Mouse (Mus musculus) megakaryocyte-erythroid progenitor cell, adult 5-6 weeks (primary cell): ENCODE results near the gene Tapbp. TPM values are rescaled to one million over a fixed set of nuclear protein-coding genes. Genes with fewer than 3 reads are reported as not detected.
"Not testable (repeated sequence)": the region's sequence is repeated elsewhere in the genome, so short reads cannot be mapped to it uniquely, and the experiment has no call there.

ENCODE experiments used
- ATAC-seq: replicated peaks from 2 replicates; pipeline ENCODE4 v1.8.0; 2016; ENCODE audit warnings: mild to moderate bottlenecking, inconsistent platforms; ENCODE audit not compliant: severe bottlenecking, poor library complexity, low FRiP score, low TSS enrichment
- total RNA-seq, 2 experiments: library from RNA; stranded (forward) in 1 of 2; stranded (reverse) in 1 of 2; fragments of 200-1000, 215-1000 nt in 1 of 2; fragments of >200 nt in 1 of 2; fragmentation: Nextera tagmentation in 1 of 2; gene quantifications; 2 replicates each; pipeline ENCODE4 v1.2.3; 2014 to 2017

The Tapbp gene
- total RNA-seq, 2 experiments from 2014 or later, result 42.1 to 47.9 TPM

DNA sequence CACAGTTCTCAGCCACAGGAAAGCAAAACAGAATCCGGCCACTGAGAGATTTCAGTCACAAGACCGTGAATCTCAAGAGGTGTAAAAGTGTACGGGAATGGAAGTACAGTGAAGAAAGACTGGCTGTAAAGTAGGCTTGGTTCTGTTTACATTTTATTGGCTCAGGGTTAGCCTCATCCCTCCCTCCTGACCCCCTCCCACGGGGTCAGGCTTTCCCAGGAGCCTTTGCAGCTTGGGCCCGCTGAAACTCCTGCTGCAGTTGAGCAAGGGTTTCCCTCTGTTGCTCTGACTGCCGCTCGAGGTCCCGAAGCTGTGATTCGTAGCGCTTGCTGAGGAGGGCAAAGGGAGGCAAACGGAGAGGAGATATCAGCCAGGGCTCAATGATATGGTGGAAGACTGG, 23.1 kb downstream of the Tapbp start:
- no peak for ATAC-seq

DNA sequence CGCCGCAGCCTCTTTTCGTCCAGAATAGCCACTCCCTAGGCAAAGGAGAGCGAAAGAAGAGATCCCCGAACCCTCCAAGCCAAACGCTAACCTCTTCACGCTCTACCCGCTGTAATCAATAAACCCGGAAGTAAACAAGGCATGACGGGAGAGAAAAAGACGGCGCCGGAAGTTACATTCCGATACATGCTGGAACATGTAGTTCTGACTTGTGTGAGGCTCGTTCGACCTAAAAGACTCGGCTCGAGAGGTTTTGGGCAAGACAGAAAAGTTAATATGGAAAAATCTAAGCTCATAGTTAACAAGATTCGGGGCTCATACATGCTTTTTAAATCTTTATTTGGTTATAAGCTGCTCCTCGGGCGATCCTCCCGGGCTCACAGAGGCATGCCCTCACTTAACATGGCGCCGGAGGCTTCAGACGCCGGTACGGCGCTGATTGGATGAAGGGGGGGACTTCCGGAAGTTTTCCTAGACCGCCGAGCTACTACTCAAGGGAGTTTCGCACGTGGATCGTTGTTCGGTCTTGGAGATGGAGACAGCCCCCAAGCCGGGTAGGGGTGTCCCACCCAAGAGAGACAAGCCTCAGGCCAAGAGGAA, 24.6 kb downstream of the Tapbp start, which contains the start of the genes Pfdn6 and Wdr46:
Gene Pfdn6 (minus strand): TSS at position 138 of the 600 bp plus-strand sequence.
Gene Wdr46 (plus strand): TSS at position 455 of the 600 bp plus-strand sequence.
- peak; percentile 84 for ATAC-seq

DNA sequence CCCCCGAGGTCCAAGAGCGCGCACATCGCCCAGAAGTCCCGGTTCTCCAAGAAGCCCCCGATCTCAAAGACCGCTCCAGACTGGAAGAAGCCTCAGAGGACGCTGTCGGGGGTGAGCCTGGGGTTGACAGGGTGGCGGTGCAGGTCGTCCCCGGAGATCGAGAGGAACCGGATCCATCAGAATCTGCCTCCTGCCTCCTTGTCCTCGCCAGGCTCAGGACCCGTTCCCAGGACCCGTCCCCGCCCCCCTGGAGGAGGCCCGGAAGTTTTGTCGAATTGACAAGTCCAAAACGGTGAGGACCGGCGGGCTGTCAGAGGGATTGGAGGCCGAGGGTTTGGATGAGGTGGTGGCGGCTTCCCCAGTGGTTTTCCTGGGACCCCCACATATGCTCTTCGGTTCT, 25.3 kb downstream of the Tapbp start:
- ATAC-seq, result no peak

DNA sequence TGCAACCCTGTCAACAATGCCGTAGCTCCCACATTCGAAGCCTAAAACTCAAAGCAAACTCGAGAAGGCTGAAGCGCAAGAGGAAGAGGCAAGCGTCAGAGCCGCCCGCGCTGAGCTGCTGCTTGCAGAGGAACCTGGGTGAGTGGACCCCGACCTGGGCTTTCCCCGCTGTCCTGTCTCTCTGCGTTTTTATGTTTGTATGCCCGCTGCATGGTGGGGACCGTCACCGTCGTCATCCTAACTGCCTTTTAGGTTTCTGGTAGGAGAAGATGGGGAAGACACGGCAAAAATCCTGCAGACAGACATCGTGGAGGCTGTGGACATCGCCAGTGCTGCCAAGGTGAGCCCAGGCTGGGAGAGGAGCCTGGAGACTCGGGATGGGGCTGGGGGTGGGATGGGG, 25.7 kb downstream of the Tapbp start:
- no peak for ATAC-seq

DNA sequence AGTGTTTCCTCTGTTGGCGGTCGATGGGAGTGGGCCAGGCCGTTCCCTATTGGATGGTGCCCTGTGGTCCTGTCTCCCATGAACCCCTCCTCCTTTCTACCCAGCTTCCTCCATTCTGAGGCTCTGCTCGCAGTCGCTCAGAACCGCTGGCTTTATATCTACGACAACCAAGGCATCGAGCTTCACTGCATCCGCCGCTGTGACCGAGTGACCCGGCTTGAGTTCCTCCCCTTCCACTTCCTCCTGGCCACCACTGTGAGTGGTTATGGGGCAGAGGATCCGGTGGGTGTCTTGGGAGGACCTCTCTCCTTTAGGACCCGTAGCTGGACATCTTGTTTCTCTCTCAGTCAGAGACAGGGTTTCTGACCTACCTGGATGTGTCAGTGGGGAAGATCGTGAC, 27.8 kb downstream of the Tapbp start:
- ATAC-seq, result no peak

DNA sequence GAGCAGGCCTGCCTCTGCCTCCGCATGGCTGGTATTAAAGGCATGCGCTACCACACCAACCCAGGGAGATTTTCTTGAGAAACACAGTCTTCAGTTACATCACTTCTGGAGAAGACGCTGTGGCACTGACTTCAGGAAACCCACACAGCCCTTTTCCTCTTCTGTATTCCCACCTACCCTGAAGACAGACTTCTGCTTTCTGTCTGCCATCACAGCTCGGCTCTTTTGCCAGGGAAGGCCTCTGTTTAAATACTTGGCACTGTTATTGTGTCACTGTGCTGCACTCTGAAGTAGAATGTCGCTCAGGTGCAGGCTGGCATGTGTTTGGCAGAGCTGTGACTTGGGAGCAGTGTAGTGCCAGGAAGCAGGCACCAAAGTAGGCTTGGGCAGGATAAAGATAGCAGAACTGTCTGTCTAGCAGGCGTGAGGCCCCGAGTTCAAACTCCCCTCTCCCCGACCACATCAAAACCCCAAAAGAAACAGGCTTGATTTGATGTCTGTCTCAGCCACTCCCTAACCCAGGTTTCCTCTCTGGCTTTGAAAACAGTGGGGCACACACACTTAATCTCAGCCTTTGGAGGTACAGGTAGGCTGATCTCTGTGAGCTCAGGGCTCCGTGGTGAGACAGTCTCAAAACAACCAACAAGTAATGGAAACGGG, 31.9 kb downstream of the Tapbp start:
- ATAC-seq, result no peak

DNA sequence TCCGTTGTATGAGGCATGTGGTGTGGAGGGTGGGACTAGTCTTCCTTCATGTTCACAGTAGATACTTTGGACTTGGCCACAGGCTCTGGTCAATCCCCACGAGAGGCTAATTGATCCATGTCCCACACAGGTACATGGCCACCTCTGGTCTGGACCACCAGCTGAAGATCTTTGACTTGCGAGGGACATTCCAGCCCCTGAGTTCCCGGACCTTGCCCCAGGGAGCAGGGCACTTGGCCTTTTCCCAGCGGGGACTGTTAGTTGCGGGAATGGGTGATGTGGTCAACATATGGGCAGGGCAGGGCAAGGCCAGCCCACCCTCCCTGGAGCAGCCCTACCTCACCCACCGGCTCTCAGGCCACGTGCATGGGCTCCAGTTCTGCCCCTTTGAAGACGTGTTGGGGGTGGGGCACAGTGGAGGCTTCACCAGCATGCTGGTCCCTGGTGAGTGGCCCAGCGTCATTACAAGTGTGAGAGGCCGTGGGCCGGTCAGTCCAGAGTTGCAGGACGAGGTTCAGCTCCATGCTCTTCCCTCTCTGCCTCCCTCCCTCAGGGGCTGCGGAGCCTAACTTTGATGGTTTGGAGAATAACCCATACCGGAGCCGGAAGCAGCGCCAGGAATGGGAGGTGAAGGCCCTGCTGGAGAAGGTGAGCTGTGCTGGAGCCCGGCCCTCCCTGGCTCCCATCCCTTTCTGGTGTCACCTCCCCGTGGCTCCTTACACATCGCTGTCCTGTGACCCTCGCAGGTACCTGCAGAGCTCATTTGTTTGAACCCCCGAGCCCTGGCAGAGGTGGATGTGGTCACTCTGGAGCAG, 32.6 kb downstream of the Tapbp start:
- no peak for ATAC-seq

DNA sequence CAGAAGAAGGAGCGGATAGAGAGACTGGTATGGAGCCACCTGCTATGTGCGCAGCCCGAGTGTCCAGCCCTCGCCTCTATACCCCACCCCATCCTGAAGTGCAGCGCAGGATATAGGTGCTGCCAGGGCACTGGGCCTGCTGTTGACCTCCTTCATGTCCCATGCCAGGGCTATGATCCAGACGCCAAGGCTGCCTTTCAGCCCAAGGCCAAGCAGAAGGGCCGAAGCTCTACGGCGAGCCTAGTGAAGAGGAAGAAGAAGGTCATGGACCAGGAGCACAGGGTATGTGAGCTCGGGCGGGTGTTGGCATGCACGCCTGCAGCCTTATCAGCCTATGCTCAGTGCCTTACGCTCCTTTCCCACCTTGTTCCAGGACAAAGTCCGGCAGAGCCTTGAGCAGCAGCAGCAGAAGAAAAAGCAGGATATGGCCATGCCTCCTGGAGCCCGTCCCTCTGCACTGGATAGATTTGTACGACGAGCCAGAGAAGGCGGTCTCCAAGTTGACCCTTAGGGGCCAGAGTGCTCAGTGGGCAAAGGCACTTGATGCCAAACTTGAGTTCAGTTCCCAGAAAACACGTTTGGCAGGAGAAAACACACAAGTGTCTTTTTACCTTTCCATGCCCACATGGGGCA, 33.3 kb downstream of the Tapbp start:
- no peak for ATAC-seq

DNA sequence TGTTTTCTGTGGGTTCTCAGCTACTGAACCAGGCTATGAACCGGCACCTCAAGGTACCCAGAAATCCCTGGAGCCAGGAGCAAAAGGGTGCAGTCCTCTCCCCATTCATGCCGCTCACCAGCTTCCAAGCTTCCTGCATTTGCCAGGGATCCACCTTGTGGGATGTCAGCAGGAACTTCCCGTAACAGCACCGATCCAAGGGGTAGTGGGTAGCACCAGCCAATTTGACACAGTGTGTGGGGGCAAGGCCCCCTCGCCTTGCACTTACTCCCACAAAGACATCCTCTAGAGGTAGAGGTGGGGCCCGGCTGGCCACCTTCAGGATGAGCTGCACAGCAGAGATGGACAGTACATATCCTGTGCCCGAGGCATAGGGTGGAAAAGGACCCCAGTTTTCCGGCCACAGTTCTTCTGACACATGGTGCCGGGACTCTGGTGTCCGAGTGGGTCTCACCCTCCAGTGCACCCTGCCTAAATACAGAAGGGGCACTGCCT, 34.5 kb downstream of the Tapbp start:
- ATAC-seq, result no peak

DNA sequence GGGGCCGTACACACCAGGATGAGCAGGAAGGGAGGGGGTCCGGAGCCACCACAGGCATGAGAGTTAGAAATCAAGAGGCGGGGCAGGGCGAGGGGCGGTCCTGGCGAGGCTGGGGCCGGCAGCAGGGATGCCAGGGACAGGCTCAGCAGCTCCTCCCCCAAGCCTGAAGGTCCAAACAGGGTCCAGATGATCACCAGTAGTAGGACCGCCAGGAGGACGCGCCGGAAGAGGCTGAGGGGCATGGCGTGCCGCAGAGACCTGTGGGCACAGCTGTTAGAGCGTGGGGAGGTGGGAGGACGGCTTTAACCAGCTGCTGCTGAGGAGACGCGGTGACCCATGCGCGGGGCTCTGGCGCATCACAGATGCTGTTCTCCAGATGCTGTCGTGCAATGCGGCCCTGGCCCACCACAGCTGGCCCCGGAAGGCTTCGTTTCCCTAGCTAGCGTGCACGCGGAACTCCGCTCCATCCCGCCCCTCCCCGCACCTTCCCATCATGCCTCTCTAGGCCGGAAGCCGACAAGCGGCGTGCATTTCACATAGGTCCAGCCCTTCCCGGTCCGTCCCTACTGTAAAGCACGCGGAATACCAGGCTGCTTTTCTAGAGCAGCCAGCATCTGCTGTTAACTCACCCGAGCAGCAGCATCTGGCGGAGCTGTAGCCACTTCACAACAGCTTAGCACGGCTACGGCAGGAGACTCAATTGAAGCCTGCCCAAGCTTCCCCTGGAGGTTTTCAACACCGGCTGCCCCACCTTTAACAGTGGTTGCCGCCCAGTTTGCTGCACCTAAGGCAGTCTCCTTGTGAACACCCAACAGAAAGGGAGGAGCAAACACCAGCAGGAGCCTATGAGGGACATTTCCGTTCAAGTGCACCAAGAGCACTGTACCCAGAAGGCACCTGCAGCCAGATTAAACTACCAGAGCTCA, 35.6 kb downstream of the Tapbp start, which contains the start of gene B3galt4:
Gene B3galt4 (minus strand): TSS at position 468 of the 926 bp plus-strand sequence.
- ATAC-seq, result peak; percentile 69

DNA sequence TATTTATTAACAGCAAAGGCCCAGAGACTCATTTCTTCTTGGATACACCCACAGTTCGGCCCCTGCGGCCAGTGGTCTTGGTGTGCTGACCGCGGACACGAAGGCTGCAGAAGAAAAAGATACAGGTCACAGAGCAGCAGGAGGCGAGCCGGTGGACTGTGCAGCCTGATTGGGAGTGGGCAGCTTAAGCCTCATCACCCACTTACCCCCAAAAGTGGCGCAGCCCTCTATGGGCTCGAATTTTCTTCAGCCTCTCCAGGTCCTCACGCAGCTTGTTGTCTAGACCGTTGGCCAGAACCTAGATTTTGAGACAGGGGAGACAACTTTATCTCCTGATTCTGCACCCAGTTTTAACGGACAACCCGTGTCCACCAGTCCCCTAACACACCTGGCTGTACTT, 36.3 kb downstream of the Tapbp start:
- ATAC-seq, result not testable (repeated sequence)

DNA sequence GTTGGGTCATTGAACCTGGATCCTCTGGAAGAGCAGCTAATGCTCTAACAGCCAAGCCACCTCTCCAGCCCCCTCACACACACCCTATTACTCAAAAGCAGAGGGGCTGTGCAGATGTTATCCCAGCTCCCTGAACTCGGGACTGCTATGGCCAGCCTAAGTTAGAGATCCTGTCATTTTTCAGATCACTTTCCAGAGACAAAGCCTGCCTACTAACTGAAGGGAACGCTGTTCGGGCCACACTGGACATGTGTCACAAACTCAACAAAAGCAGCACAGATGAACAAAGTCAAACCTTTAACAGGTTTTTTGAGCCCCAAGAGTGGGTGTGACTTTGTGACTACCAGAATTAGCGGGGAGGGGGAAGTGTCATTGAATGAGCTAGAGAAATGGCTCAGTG, 37.2 kb downstream of the Tapbp start:
- ATAC-seq, result no peak

DNA sequence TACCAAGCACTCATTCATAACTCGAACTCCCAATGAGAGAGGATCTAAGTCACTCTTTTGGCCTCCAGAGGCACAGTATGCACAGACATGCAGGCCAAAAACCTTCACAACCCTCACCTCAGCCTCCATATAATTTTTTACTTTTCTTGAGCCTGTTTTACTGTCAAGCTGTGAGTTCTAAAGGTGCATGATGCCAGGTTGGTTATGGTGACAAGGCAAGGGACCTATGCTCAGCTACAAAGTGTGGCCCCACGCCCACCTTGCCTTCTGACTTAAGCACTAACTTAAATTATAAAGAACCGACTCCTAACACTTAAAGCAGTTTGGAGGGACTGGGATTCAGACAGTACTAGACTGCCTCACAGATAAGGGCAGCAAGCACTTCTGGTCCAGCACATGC, 37.6 kb downstream of the Tapbp start:
- no peak for ATAC-seq

DNA sequence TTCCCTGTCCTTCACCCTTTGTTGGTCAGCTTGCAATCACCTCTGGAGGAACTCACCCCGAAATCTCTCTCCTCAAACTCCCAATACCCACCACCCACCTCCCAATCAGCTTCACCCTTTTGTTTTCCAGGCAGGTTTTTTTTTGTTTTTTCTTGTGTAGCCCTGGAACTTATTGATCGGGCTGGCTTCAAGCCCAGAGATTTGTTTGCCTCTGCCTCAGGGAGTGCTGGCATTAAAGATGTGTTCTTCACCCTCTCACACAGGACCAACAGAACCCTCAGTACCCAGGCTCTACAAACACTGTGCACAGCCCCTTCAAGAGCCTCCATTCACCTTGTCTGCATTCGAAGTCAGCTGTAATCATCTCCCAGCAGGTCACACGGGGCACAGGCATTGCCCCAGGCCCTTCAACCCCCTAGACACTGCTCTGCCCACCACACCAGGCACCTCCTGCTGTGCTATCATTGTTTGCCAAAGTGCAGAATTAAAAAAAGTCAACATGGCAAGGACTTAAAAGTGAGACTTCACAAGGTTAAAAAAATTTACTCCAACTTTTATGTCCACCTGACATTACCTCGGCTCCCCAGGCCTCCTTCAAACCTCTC, 38.4 kb downstream of the Tapbp start:
- no peak for ATAC-seq

DNA sequence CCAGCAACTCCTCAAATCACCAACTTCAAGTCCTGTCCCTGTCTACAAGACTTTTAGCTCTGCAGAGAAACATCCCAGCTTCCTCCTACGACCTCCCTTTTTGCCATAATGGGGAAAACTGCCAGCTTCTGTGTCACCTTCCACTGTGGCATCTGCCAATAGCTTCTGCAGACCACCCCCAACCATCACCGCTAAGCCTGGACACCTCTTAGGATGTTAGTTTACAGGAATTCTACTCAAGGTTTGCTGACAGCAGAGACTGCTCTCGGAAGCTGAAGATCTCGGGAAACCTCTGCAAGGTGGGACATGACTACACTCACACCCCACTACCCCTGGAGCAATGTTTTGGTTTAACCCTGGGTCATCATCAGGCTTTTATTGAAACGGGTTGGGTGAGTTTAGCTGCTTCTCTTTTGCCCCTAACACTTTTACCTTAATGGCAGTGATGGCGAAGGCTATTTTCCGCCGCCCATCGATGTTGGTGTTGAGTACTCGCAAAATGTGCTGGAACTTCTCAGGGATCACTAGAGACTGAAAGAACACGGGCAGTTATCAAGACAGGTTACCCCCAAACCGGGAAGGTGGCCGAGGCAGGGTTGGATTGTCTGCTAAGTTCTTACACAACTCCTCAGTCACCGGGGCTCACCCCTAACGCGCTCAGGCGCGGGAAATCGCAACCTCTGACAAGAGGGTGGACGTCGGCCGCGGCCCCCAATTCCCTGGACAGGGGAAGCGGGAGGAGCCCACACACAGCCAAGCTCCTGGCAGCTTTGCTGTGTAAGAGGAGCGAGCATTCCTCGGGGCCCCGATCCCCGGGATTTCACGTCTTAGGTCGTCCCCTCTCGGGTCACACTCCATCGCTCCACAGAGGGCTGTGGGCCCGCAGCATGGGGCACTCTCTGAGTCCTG, 39.2 kb downstream of the Tapbp start:
- ATAC-seq, result no peak

DNA sequence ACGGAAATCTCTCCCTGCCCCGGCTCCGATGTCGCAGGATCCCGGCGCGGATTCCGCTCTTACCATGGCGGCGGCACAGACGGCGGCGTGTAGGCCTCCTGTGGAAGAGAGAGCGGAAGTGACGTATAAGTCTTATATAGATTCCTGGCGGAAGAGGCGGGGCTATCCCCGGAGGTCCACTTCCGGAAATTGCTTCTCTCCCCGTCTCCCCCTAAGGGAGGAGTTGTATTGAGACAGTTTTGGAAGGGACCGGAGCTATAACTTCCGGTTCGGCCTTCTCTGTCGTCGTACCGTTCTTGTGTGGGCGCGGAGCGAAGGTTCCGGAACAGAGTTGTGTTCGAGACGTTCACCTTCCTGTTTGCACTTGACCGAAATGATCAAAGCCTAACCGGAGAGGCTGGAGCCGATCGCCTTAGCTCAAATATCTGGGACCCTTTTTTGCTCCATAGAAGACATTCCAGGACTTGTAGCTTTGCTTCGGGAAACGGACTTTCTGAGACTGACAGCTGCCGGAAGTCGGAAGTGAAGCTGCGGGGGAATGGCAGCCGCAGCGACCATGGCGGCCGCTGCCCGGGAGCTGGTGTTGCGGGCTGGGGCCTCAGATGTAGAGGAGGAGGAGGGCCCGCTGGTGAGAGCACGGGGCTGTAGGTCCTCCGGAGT, 40.0 kb downstream of the Tapbp start, which contains the start of the genes Vps52 and Rps18:
Gene Vps52 (plus strand): TSS at position 258 of the 660 bp plus-strand sequence.
Gene Rps18 (minus strand): TSS at position 447 of the 660 bp plus-strand sequence.
- ATAC-seq, result peak; percentile 70

DNA sequence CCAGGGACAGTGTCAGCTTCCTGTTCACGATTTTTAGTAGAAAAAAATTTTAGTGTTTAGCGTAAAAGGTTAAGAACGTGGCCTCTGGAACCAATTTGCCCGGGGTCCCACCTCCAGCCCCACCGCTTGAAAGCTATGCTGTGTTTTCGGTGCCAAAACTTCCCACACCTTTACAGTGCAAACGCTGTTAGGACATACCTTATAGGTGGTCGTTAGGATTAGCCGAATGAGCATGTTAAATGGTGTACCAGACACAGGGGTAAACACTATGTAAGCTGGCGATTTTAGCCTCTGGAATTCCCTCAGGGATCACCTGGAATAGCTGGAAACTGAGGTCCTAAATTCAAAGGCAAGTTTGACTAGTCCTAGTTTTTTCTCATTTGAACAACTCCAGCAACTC, 40.6 kb downstream of the Tapbp start:
- ATAC-seq, result no peak
